Mouse (Mus musculus) heart, postnatal 25 days (tissue): ENCODE measurements around the gene Cnst. TPM values are rescaled to one million over a fixed set of nuclear protein-coding genes. Genes with fewer than 3 reads are reported as not detected.

ENCODE experiments used
- DNase-seq: peaks from one replicate; pipeline ENCODE4 v3.0.0; 2022; ENCODE audit warnings: low spot score
- intact Hi-C: fragments of 180-260 bp; cut with DNase I; formaldehyde crosslinking; loops from one replicate; pipeline ENCODE4 v1.15.1; 2025
- total RNA-seq, 2 experiments: library from RNA; stranded (reverse); gene quantifications; 2 replicates each; pipeline ENCODE4 v1.2.3; 2021

Gene Cnst
- total RNA-seq, 2 experiments from 2014 or later: 42.8 to 47.2 TPM

- intact Hi-C loops: no loop called here
- no peak for DNase-seq
These were observed 122.8 kb downstream of the Cnst start for GRCm38 (mm10) chr1:179668836-179669537.

GRCm38 (mm10) chr1:179674355-179674754 lies 128.2 kb downstream of the Cnst start:
- intact Hi-C loops: no loop called here
- no peak for DNase-seq

DNA sequence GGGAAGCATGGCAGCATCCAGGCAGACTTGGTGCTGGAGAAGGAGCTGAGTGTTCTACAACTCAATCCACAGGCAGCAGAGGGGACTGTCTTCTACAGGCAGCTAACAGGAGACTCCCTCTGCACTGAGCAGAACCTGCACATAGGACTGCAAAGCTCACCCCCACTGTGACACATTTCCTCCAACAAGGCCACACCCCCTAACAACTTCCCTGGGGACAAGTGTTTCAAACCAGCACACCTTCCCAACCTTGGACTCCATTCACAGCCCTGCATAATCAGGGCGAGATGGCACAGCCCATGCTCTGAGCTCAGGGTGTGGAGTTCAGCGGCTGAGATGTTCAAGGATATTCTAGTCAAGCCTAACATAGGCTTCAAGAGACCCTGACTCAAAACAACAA lies 130.9 kb downstream of the Cnst start:
- intact Hi-C loops: no loop called here
- no peak for DNase-seq

Other genes with a start within 250 kb of the Cnst start
- 1 to 10 TPM; 5.6 to 6.0 TPM for gene Smyd3, start 28.3 kb upstream of the Cnst start, total RNA-seq
- 10 to 100 TPM; 47.2 to 47.9 TPM for gene Tfb2m, start 103 bp upstream of the Cnst start, total RNA-seq
- 10 to 100 TPM; 56.1 to 61.9 TPM for gene Sccpdh, start 121.8 kb downstream of the Cnst start, total RNA-seq
- under 1 TPM; 0.75 to 0.87 TPM for gene Kif28, start 198.9 kb downstream of the Cnst start, total RNA-seq